Mouse (Mus musculus) Patski (cell line): Measurements from ENCODE around the gene Tcirg1. TPM values are rescaled to one million over a fixed set of nuclear protein-coding genes. Genes with fewer than 3 reads are reported as not detected.

Source experiments
- ATAC-seq: fragments of 100-300 bp; one replicate; pipeline ENCODE4 v1.8.0; 2021
- CTCF ChIA-PET: fragments of 350-600 bp; sonication (Branson Sonifier 250); formaldehyde crosslinking; loops from one replicate; lab custom pipeline; 2022; ENCODE audit warnings: inconsistent platforms; lab: Charles Lee
- POLR2A ChIA-PET: fragments of 350-600 bp; sonication (Branson Sonifier 250); formaldehyde crosslinking; loops from one replicate; lab custom pipeline; 2022; ENCODE audit warnings: antibody characterized with exemption, inconsistent platforms; lab: Charles Lee
- DNase-seq: peaks from one replicate; pipeline ENCODE4 v3.0.0-alpha.2; 2011; ENCODE audit warnings: low read depth, low spot score
- H3K27me3 ChIP-seq: fragments of 371-371 bp; one replicate; pipeline ENCODE4 v1.5.1; 2021
- CTCF ChIP-seq: fragments of 100-300 bp; IDR thresholded peaks from one replicate; pipeline ENCODE4 v1.5.1; 2021
- in situ Hi-C: fragments of 300-500 bp; cut with MboI; formaldehyde crosslinking; loops from 3 replicates; pipeline ENCODE4 v1.11.1; 2018; ENCODE audit warnings: low pct_unique_long_range_greater_than_20kb, mixed read lengths
- polyA plus RNA-seq: library from polyadenylated mRNA; unstranded; gene quantifications from one replicate; pipeline ENCODE4 v1.2.3, GENCODE M21; 2021

Tcirg1 gene
- polyA plus RNA-seq, 1 experiment from 2014 or later: 80.3 TPM

DNA sequence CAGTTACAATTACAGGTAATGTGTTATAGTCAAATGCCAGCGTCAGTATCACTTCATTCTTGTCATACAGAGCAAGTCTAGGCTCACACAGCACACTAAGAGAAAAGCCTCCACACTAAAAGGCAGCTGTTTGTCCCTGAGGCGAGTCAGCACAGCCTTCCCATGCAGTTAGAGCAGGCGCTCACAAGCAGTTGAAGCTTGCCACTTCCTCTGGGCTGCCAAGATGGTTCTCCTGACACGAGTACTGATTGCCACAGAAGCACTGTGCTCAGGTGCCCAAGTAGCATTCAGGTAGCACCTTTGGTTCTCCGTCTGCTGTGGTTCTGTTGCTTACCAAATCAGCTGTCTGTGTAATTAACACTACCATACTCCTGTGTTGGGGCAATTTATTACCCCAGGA lies 17.8 kb downstream of the Tcirg1 start:
- ChIA-PET CTCF (interaction anchor here (0.8 to 1.1 kb wide), 3 partner anchors 19 to 39 kb away, joined by 3 read pairs; no protein-coding TSS in a partner anchor), POLR2A (no interaction called here)
- H3K27me3 ChIP-seq: no peaks in the 10 kb centered on the region
- ATAC-seq (no peak), DNase-seq (no peak)
- TF ChIP-seq CTCF: no peak
- in situ Hi-C loops: no loop called here

DNA sequence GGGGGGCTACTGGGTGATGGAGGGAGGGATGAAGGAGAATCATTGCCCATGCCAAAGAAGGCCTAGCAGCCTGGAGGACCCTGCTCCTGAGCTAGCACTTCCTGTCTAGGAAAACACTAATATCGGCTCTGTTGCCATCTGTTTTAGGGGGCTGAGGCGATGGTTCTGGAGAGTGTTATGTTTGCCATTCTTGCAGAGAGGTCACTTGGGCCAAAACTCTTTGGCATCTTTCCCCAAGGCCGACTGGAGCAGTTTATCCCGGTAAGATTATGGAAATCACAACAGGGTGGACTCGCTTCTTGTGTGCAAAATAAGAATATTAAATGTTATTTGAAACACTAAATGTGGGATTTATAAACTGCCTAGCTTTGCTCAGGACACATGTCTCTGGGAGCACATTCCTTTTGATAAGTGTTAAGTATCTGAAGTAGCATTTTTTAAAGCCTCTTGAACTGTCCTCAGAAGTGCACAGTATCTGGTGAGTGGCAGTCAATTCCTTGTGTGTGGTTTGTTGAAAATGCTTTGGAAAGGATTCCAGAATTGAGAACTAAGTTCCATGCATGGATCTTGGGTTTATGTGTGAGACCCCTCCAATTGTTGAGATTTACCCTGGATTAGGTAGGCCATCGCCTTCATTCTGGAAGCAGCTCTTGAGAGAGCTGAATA lies 22.5 kb downstream of the Tcirg1 start:
- ChIA-PET POLR2A (interaction anchor here (0.6 to 0.8 kb wide), 3 partner anchors 12 to 63 kb away, joined by 3 to 5 read pairs (median 4); no protein-coding TSS in a partner anchor), CTCF (interaction anchor here (0.9 kb wide), 1 partner anchor 11 kb away, joined by 3 read pairs; no protein-coding TSS in a partner anchor)
- no peak for TF ChIP-seq CTCF
- DNase-seq (no peak), ATAC-seq (no peak)
- in situ Hi-C loops: no loop called here
- no peaks in the 10 kb centered on the region for H3K27me3 ChIP-seq

DNA sequence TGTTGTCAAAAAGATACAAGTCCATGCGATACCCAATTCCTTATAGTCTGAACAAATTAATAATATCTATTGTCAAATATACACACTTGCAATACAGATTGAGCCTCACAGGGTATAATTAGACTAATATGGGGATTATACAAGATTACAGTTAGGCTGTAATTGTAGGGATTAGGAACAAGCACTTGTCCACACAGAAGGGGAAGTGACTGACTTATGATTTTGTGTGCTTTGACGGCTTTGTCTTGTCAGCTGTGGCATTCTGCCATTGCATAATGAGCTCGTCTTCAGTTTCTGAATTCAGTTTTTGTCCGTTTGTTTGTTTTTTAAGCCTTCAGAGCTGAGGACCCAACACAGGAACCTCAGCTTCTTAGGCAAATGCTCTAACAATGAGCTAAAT lies 24.7 kb downstream of the Tcirg1 start:
- CTCF ChIA-PET: interaction anchor here (1.0 to 1.8 kb wide), 2 partner anchors 10 to 13 kb away, joined by 3 to 4 read pairs; no protein-coding TSS in a partner anchor
- no peak for ATAC-seq
- POLR2A ChIA-PET: interaction anchor here (1.0 to 1.9 kb wide), 3 partner anchors 9 to 83 kb away, joined by 3 to 4 read pairs (median 3); no protein-coding TSS in a partner anchor
- no peaks in the 10 kb centered on the region for H3K27me3 ChIP-seq
- no peak for DNase-seq
- in situ Hi-C loops: no loop called here
- no peak for TF ChIP-seq CTCF

DNA sequence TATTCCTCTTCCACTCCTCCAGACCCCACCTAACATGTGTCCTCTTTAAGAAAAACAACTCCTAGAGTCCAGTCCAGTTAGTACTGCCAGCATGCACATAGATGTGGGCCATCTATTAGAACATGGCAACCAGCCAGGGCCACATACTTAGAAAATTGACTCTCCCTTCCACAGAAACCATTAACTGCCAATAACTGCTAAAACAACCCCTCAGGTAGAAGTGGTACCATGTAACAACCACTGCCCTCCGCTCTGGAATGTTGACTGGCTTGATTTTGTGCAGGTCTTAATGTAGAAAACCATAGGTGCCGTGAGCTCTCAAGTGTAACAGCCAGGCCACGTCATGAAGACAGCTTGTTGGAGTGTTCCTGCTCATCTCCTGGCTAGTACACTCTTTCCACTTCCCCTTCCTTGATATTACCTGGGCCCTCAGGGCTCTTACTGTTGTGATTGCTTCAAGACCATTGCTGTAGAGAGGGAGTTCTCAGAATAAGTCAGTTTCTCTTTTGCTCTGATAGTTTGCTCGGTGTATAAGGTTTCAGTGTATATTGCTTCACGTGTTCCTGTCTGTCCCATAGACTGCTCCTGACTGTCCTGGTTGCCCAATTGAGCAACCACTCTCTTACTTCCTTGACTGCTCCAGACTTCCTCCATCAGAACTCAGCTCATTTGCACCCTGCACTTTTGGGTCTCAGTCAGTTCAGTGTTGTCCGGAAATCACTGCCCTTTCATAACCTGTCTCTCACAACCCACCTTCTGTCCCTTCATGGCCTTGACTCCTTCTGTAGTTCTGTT lies 26.7 kb downstream of the Tcirg1 start:
- no peak for TF ChIP-seq CTCF
- in situ Hi-C loops: no loop called here
- no peak for ATAC-seq
- CTCF ChIA-PET: interaction anchor here (1.8 to 2.3 kb wide), 2 partner anchors 10 to 11 kb away, joined by 4 to 7 read pairs; no protein-coding TSS in a partner anchor
- no peak for DNase-seq
- H3K27me3 ChIP-seq: no peaks in the 10 kb centered on the region
- POLR2A ChIA-PET: interaction anchor here (1.9 kb wide), 1 partner anchor 11 kb away, joined by 4 read pairs; no protein-coding TSS in a partner anchor

DNA sequence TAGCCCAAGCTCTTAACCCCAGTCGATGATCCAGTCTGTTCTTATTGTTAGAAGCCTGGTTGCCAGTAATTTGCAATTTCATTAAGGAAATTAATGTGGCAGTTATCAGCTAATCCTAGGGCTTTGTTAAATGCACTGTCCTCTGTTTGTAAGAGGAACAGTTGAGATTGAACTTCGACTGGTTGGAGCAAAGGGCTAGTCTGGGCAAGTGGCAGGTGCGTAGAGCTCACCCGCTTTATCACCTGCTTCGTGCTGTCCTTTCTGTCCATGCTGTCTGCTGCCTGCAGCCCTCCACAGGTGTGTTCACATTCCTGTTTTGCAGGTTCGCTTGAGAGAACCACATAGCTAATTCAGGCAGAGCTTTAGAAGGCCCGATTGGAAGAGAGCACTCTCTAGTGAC lies 31.9 kb downstream of the Tcirg1 start:
- ATAC-seq (no peak), DNase-seq (no peak)
- H3K27me3 ChIP-seq: no peaks in the 10 kb centered on the region
- ChIA-PET CTCF (interaction anchor here (0.6 to 2.1 kb wide), 6 partner anchors 10 to 128 kb away, joined by 3 to 10 read pairs (median 3); partner anchors contain the start of gene Doc2g), POLR2A (no interaction called here)
- TF ChIP-seq CTCF: no peak
- in situ Hi-C loops: no loop called here

DNA sequence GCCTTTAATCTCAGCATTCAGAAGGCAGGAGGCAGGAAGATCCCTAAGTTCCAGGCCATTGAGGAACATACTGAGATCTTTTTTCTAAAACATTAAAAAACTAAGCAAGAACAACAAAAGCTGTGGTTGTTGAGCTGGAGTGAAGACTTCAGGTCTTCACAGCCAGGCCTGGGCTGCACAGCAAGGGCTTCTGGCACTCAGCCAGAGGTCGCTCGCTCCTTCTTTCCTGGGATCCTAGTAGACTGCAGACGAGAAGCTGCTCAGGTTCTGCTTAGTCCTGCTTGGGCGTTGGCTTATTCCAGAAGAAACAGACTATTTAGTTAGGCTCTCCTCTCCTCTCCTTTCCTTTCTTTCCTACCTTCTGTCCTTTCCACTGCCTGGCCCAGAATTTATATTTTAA lies 34.6 kb downstream of the Tcirg1 start:
- ChIA-PET CTCF (interaction anchor here (1.3 kb wide), 2 partner anchors 10 to 14 kb away, joined by 4 read pairs; no protein-coding TSS in a partner anchor), POLR2A (no interaction called here)
- no peak for TF ChIP-seq CTCF
- ATAC-seq (no peak), DNase-seq (no peak)
- H3K27me3 ChIP-seq: no peaks in the 10 kb centered on the region
- in situ Hi-C loops: no loop called here

DNA sequence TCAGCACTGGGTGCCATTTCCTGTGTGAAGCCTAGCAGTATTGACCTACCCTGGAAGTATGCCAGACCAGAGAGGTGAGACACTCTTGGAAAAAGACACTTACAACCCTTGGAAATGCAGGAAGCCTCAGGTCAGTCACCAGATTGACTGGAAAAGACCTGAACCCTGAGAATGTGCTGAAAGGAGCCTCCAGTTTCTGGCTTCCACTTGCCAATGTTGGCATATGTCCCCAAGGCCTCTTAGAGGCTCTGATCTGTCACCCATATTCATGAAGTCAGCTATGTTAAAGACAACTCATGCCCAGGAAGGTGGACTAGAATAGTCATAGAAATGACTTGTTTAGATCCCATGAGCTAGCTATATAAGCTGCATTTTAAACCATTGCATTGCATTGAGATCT lies 35.5 kb downstream of the Tcirg1 start:
- CTCF ChIA-PET: no interaction called here
- no peak for TF ChIP-seq CTCF
- in situ Hi-C loops: no loop called here
- H3K27me3 ChIP-seq: no peaks in the 10 kb centered on the region
- DNase-seq: no peak
- ATAC-seq: no peak
- POLR2A ChIA-PET: no interaction called here

DNA sequence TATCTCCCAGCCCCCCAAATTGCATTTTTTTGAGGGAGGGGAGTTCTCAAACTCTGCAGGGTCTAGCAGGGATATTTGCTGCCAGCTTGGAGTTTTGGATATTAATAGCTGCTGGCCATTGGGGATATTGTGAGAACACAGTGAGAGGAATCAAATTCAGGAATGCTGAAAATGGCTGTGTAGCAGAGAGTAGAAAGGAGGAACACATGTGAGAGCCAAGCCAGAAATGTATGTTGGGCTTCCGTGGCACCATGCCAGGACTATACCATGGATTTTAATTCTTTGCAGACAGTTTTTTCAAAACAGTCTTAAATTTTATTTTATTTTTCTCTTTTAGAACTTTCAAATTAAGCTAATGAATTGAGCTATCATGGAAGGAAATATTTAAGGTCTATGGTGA lies 38.6 kb downstream of the Tcirg1 start:
- POLR2A ChIA-PET: interaction anchor here (0.6 to 1.1 kb wide), 3 partner anchors 13 to 73 kb away, joined by 3 to 5 read pairs (median 4); no protein-coding TSS in a partner anchor
- TF ChIP-seq CTCF: no peak
- CTCF ChIA-PET: interaction anchor here (1.5 kb wide), 1 partner anchor 20 kb away, joined by 3 read pairs; no protein-coding TSS in a partner anchor
- H3K27me3 ChIP-seq: no peaks in the 10 kb centered on the region
- ATAC-seq: no peak
- no peak for DNase-seq
- in situ Hi-C loops: no loop called here

DNA sequence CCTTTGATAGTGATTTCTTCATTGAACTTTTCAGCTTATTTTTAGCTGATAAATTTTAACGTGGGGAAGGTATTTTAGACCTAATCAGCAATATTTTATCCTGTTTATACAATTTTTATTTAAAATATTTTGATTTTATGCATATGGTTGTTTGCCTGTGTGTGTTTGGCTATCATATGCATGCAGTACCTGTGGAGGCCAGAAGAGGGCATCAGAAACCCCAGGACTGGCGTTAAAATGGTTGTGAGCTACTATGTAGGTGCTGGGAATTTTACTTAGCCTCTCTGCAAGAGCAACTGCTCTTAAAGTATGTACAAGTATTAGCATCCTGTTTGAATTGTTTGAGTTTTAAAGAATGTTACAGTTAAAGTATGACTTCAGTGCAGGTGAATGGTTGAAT lies 42.0 kb downstream of the Tcirg1 start:
- ChIA-PET CTCF (interaction anchor here (1.0 to 2.0 kb wide), 4 partner anchors 11 to 81 kb away, joined by 3 to 10 read pairs (median 3); no protein-coding TSS in a partner anchor), POLR2A (interaction anchor here (0.6 kb wide), 1 partner anchor 14 kb away, joined by 4 read pairs; no protein-coding TSS in a partner anchor)
- DNase-seq (no peak), ATAC-seq (no peak)
- TF ChIP-seq CTCF: peak; percentile 68
- no peaks in the 10 kb centered on the region for H3K27me3 ChIP-seq
- in situ Hi-C loops: no loop called here

DNA sequence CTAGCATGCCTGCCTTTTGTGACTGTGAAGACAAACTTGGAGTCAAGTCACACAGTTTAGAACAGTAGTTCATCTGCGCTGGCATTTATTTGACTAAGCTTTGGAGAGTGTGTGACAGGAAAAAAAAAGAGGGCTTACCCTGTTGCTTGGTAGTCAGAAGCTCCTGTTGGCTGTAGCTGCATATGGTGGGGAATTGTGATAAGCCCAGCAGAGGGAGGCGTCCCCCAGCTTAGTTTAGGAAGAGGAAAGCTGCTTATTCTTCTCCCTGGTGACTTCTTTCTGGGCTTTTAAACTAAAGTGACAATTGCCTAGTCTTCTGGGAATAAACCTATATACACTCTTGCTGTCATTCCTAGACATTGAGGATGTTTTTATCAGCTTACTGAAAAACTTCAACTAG lies 44.2 kb downstream of the Tcirg1 start:
- in situ Hi-C loops: no loop called here
- CTCF ChIA-PET: interaction anchor here (1.5 kb wide), 1 partner anchor 10 kb away, joined by 4 read pairs; no protein-coding TSS in a partner anchor
- POLR2A ChIA-PET: interaction anchor here (0.6 to 1.3 kb wide), 2 partner anchors 11 to 12 kb away, joined by 3 to 4 read pairs; partner anchors contain the start of gene Chka
- ATAC-seq (no peak), DNase-seq (no peak)
- no peak for TF ChIP-seq CTCF
- H3K27me3 ChIP-seq: no peaks in the 10 kb centered on the region
